Mouse (Mus musculus) midbrain, embryonic 14.5 days (tissue): ENCODE measurements around the gene Epha6. TPM values are rescaled to one million over a fixed set of nuclear protein-coding genes. Genes with fewer than 3 reads are reported as not detected.

ENCODE experiments used
- ATAC-seq: fragments of 200-750 bp; cut with Nextera tagmentation; 2 replicates; pipeline ENCODE4 v1.8.0; 2017; ENCODE audit warnings: moderate number of reproducible peaks, moderate library complexity; ENCODE audit not compliant: low FRiP score, low TSS enrichment
- DNase-seq: peaks from one replicate; pipeline ENCODE4 v3.0.0-alpha.2; 2015
- H3K27ac ChIP-seq: fragments of 300-500 bp; sonication (generic); replicated peaks from 2 replicates; pipeline ENCODE4 v1.5.1; 2014; ENCODE audit warnings: mild to moderate bottlenecking, low read depth, low read length, moderate library complexity
- H3K27me3 ChIP-seq: fragments of 300-500 bp; sonication (generic); 2 replicates; pipeline ENCODE4 v1.6.1; 2014; ENCODE audit warnings: low read length, control low read depth, mixed read lengths; ENCODE audit not compliant: control insufficient read depth, insufficient read depth
- H3K36me3 ChIP-seq: fragments of 300-500 bp; sonication (generic); 2 replicates; pipeline ENCODE4 v1.6.1; 2014; ENCODE audit warnings: low read length, control low read depth; ENCODE audit not compliant: control insufficient read depth, insufficient read depth
- H3K4me1 ChIP-seq: fragments of 300-500 bp; sonication (generic); 2 replicates; pipeline ENCODE4 v1.6.1; 2014; ENCODE audit warnings: mild to moderate bottlenecking, antibody characterized with exemption, low read length, control low read depth; ENCODE audit not compliant: control insufficient read depth, insufficient read depth
- H3K4me2 ChIP-seq: fragments of 300-500 bp; sonication (generic); 2 replicates; pipeline ENCODE4 v1.6.1; 2014; ENCODE audit warnings: mild to moderate bottlenecking, low read length, moderate library complexity
- H3K4me3 ChIP-seq: fragments of 300-500 bp; sonication (generic); replicated peaks from 2 replicates; pipeline ENCODE4 v1.5.1; 2014; ENCODE audit warnings: low read depth, low read length
- H3K9ac ChIP-seq: fragments of 300-500 bp; sonication (generic); replicated peaks from 2 replicates; pipeline ENCODE4 v1.6.1; 2014; ENCODE audit warnings: mild to moderate bottlenecking, low read length, moderate library complexity
- H3K9me3 ChIP-seq: fragments of 300-500 bp; sonication (generic); 2 replicates; pipeline ENCODE4 v1.6.1; 2016; ENCODE audit warnings: low read length, control low read depth, mixed read lengths; ENCODE audit not compliant: control insufficient read depth
- WGBS: fragments of 180-500 bp; shearing (Covaris S2); extraction: QIAGEN DNeasy Blood & Tissue Kit; methylation state at CpG from one replicate; pipeline ENCODE4 v1.1.7; 2014; 5-methylcytosine and 5-hydroxymethylcytosine counted together
- polyA plus RNA-seq: library from polyadenylated mRNA; unstranded; fragments of >200 nt; fragmentation: Nextera tagmentation; extraction: Ambion mirVana; gene quantifications from 2 replicates; pipeline ENCODE4 v1.2.1, GENCODE M21; 2014

Gene Epha6
- polyA plus RNA-seq, 1 experiment from 2014 or later, result 6.6 TPM

GRCm38 (mm10) chr16:60121435-60121834 lies 483.9 kb downstream of the Epha6 start:
- ATAC-seq (no peak), DNase-seq (no peak)
- H3K9me3 ChIP-seq, result no peaks in the 10 kb centered on the region
- no peaks in the 10 kb centered on the region for H3K4me1 ChIP-seq
- no peaks in the 10 kb centered on the region for H3K27me3 ChIP-seq
- H3K4me2 ChIP-seq, result no peak overlapping the region
- H3K27ac ChIP-seq, result no peak overlapping the region
- no peak overlapping the region for H3K4me3 ChIP-seq
- no peaks in the 10 kb centered on the region for H3K36me3 ChIP-seq
- H3K9ac ChIP-seq, result no peak overlapping the region
- 71% methylated on average over 3 of the region's 3 CpGs for WGBS

DNA sequence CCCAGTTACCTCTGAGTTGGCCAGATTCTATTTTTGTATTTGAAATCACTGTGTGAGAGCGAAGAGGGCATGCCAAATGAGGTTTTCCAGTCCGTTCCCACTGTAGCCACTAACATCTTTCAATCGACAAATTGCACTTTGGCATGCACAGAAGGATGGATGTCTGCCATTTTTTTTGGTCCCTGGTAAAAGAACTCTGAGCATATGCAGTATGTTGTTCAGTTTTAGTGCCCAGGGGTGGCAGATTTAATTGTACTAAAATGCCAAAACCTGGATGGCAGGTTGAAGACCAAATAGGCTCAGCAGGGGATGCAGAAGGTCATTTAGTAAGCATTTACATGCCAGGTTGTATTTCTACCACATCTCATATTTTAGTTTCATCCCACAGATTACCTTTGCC lies 503.1 kb downstream of the Epha6 start:
- H3K9ac ChIP-seq, result no peak overlapping the region
- no peaks in the 10 kb centered on the region for H3K27me3 ChIP-seq
- H3K27ac ChIP-seq, result no peak overlapping the region
- H3K36me3 ChIP-seq, result no peaks in the 10 kb centered on the region
- DNase-seq (no peak), ATAC-seq (no peak)
- H3K4me2 ChIP-seq, result no peak overlapping the region
- WGBS, result 88% methylated on average over 3 of the region's 3 CpGs
- no peaks in the 10 kb centered on the region for H3K4me1 ChIP-seq
- no peak overlapping the region for H3K4me3 ChIP-seq
- no peaks in the 10 kb centered on the region for H3K9me3 ChIP-seq

DNA sequence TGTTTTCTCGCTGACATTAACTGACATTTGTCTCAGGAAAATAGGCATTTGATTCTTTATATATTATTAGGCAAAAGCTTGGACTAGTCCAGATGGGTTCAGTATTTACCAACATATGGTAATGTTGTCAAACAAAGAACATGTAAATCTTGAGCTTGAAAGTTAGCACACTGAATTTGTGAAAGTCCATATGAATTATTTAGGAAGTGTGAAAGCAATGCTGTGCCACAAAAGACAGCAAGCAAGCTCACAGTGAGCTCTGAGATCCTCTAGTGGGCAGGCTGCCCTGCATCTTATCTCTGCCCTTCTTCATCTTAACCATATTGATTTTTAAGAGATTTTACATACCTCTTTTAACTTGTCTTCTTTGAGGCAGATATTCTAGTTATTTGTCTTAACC lies 510.0 kb downstream of the Epha6 start:
- Histone ChIP-seq H3K9ac (no peak overlapping the region), H3K4me2 (no peak overlapping the region), H3K4me1 (no peaks in the 10 kb centered on the region), H3K4me3 (no peak overlapping the region), H3K27ac (no peak overlapping the region), H3K36me3 (no peaks in the 10 kb centered on the region), H3K27me3 (no peaks in the 10 kb centered on the region), H3K9me3 (no peaks in the 10 kb centered on the region)
- WGBS, result 61% methylated on average over 1 of the region's 1 CpGs
- no peak; the same call in 1 of the 2 replicates for ATAC-seq
- DNase-seq, result no peak

DNA sequence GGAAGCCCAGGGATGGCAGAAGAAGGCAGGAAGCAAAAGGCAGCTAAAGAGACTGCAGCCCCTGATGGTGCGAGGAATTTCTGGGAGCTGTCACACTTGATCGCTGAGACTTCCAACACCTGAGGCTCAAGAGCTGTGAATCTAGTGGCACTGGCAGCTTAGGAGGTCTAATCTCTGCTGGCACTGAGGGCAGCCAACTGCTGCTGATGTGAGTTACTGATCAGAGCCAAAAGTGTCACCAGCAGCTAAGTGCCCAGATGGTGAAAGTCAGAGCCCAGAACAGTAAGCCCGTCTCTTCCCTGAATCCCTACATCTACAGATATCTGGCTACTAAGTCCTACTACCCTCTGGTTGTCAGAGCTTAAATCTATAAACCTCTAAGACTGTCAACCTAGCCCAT lies 518.4 kb downstream of the Epha6 start:
- DNase-seq (no peak), ATAC-seq (no peak)
- no peak overlapping the region for H3K4me3 ChIP-seq
- H3K27me3 ChIP-seq, result no peaks in the 10 kb centered on the region
- no peaks in the 10 kb centered on the region for H3K36me3 ChIP-seq
- H3K9me3 ChIP-seq, result no peaks in the 10 kb centered on the region
- no peak overlapping the region for H3K9ac ChIP-seq
- WGBS, result 93% methylated on average over 3 of the region's 3 CpGs
- H3K4me2 ChIP-seq, result no peak overlapping the region
- no peaks in the 10 kb centered on the region for H3K4me1 ChIP-seq
- no peak overlapping the region for H3K27ac ChIP-seq

GRCm38 (mm10) chr16:60070457-60071112 lies 534.7 kb downstream of the Epha6 start:
- 90% methylated on average over 10 of the region's 10 CpGs for WGBS
- H3K27ac ChIP-seq, result no peak overlapping the region
- no peak for ATAC-seq
- H3K4me3 ChIP-seq, result no peak overlapping the region
- H3K27me3 ChIP-seq, result no peaks in the 10 kb centered on the region
- no peak for DNase-seq
- H3K4me1 ChIP-seq, result no peaks in the 10 kb centered on the region
- H3K9me3 ChIP-seq, result no peaks in the 10 kb centered on the region
- no peak overlapping the region for H3K4me2 ChIP-seq
- H3K36me3 ChIP-seq, result no peaks in the 10 kb centered on the region
- no peak overlapping the region for H3K9ac ChIP-seq

DNA sequence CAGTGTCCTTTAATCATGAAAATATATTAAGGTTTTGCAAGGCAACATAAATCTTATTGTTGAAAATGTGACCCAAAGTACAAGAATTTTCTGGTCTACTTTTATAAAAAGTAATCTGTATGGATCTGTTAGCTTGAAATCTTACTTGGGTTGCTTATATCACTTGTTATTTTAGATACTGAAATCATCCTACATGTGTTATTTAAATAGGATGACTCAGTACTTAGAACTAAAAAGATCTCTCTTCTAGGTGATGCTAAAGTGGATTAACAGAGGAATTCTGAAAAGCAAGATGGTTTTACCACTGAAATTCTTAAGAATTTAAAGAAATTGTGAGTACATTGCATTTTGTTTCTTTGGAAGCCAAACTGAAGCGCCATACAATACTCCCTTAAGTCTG lies 561.5 kb downstream of the Epha6 start:
- no peak overlapping the region for H3K27ac ChIP-seq
- 89% methylated on average over 1 of the region's 1 CpGs for WGBS
- no peak for ATAC-seq

GRCm38 (mm10) chr16:60028381-60028780 lies 577.0 kb downstream of the Epha6 start:
- Histone ChIP-seq H3K4me2 (no peak overlapping the region), H3K4me3 (no peak overlapping the region), H3K27me3 (no peaks in the 10 kb centered on the region), H3K4me1 (no peaks in the 10 kb centered on the region), H3K9me3 (no peaks in the 10 kb centered on the region), H3K36me3 (no peaks in the 10 kb centered on the region), H3K27ac (no peak overlapping the region), H3K9ac (no peak overlapping the region)
- no peak for DNase-seq
- 86% methylated on average over 1 of the region's 1 CpGs for WGBS
- ATAC-seq, result no peak

More for the DNA sequence above, 561.5 kb downstream of the Epha6 start:
- Histone ChIP-seq H3K9me3 (no peaks in the 10 kb centered on the region), H3K27me3 (no peaks in the 10 kb centered on the region), H3K4me2 (no peak overlapping the region), H3K4me3 (no peak overlapping the region), H3K36me3 (no peaks in the 10 kb centered on the region), H3K4me1 (no peaks in the 10 kb centered on the region), H3K9ac (no peak overlapping the region)
- no peak for DNase-seq

DNA sequence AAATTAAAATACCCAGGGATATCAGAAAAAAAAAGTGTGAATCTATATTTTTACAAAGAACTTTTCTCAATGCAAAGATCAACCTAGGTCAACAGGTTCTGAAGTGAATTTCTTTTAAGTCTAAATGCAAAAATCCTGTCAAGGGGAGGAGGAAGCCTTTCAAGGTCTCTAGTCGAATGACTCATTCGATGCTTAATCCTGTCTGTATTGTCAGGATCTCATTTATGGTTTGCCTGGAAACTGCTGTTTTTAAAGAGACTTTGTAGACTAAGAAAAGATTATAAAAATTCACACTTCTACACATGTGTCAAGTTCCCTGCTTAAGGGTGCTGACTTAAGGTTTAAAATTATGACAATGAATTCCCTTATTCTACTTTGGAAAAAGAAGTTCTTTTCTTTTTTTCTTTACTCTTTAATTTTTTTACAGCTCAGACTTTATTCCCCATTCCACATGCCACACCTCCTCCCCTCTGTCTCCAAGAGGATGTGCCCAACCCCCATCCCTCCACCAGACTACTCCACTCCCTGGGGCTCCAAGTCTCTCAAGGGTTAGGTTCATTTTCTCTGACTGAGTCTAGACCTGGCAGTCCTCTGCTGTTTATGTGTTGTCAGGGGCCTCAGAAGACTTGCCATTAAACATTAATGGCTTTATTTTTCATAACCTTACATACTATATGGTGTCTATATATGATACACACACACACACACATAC lies 598.3 kb downstream of the Epha6 start:
- ATAC-seq (no peak), DNase-seq (no peak)
- 19% methylated on average over 2 of the region's 2 CpGs for WGBS

GRCm38 (mm10) chr16:59969816-59970215 lies 635.5 kb downstream of the Epha6 start:
- Histone ChIP-seq H3K4me2 (no peak overlapping the region), H3K4me3 (no peak overlapping the region), H3K27ac (no peak overlapping the region), H3K36me3 (no peaks in the 10 kb centered on the region), H3K27me3 (no peaks in the 10 kb centered on the region), H3K9me3 (no peaks in the 10 kb centered on the region), H3K4me1 (no peaks in the 10 kb centered on the region), H3K9ac (no peak overlapping the region)
- DNase-seq (peak; percentile 30), ATAC-seq (no peak; the same call in 1 of the 2 replicates)
- 39% methylated on average over 4 of the region's 4 CpGs for WGBS

More for the DNA sequence above, 598.3 kb downstream of the Epha6 start:
- no peaks in the 10 kb centered on the region for H3K4me1 ChIP-seq
- H3K4me3 ChIP-seq, result no peak overlapping the region
- no peaks in the 10 kb centered on the region for H3K9me3 ChIP-seq
- no peaks in the 10 kb centered on the region for H3K27me3 ChIP-seq
- no peaks in the 10 kb centered on the region for H3K36me3 ChIP-seq
- no peak overlapping the region for H3K27ac ChIP-seq
- no peak overlapping the region for H3K9ac ChIP-seq
- H3K4me2 ChIP-seq, result no peak overlapping the region
